Mouse (Mus musculus) neural tube, embryonic 14.5 days (tissue): ENCODE data around the gene Nexmif. TPM values are rescaled to one million over a fixed set of nuclear protein-coding genes. Genes with fewer than 3 reads are reported as not detected.

ENCODE experiments used
- ATAC-seq: fragments of 200-750 bp; cut with Nextera tagmentation; 2 replicates; pipeline ENCODE4 v1.8.0; 2017; ENCODE audit warnings: low read depth, mild to moderate bottlenecking, moderate TSS enrichment, moderate library complexity
- H3K27ac ChIP-seq: fragments of 300-500 bp; sonication (generic); 2 replicates; pipeline ENCODE4 v1.5.1; 2014; ENCODE audit warnings: low read depth, mild to moderate bottlenecking, control low read depth, low read length, moderate library complexity, mixed read lengths
- H3K27me3 ChIP-seq: fragments of 300-500 bp; sonication (generic); 2 replicates; pipeline ENCODE4 v1.6.1; 2014; ENCODE audit warnings: low read length; ENCODE audit not compliant: control insufficient read depth, insufficient read depth
- H3K36me3 ChIP-seq: fragments of 300-500 bp; sonication (generic); 2 replicates; pipeline ENCODE4 v1.6.1; 2014; ENCODE audit warnings: low read length, mixed read lengths; ENCODE audit not compliant: control insufficient read depth, insufficient read depth
- H3K4me1 ChIP-seq: fragments of 300-500 bp; sonication (generic); 2 replicates; pipeline ENCODE4 v1.6.1; 2014; ENCODE audit warnings: low read length; ENCODE audit not compliant: control insufficient read depth, insufficient read depth
- H3K4me2 ChIP-seq: fragments of 300-500 bp; sonication (generic); 2 replicates; pipeline ENCODE4 v1.6.1; 2014; ENCODE audit warnings: mild to moderate bottlenecking, low read depth, low read length, control low read depth
- H3K4me3 ChIP-seq: fragments of 300-500 bp; sonication (generic); 2 replicates; pipeline ENCODE4 v1.5.1; 2014; ENCODE audit warnings: low read depth, low read length, control low read depth, mixed read lengths
- H3K9ac ChIP-seq: fragments of 300-500 bp; sonication (generic); replicated peaks from 2 replicates; pipeline ENCODE4 v1.6.1; 2014; ENCODE audit warnings: low read depth, mild to moderate bottlenecking, control low read depth, low read length, mixed read lengths
- H3K9me3 ChIP-seq: fragments of 300-500 bp; sonication (generic); 2 replicates; pipeline ENCODE4 v1.6.1; 2016; ENCODE audit warnings: low read length; ENCODE audit not compliant: control insufficient read depth
- WGBS: fragments of 180-500 bp; shearing (Covaris S2); extraction: QIAGEN DNeasy Blood & Tissue Kit; methylation state at CpG from one replicate; pipeline ENCODE4 v1.1.7; 2014; 5-methylcytosine and 5-hydroxymethylcytosine counted together
- polyA plus RNA-seq: library from polyadenylated mRNA; unstranded; fragments of >200 nt; fragmentation: Nextera tagmentation; extraction: Ambion mirVana; gene quantifications from 2 replicates; pipeline ENCODE4 v1.2.1, GENCODE M21; 2014

Gene Nexmif
- polyA plus RNA-seq, result 16.3 and 19.4 TPM in 2 replicates

GRCm38 (mm10) chrX:104200736-104201591 is at the start of gene Nexmif:
Nexmif (minus strand) TSS chrX:104201185.
- peak within 1 kb of the TSS; percentile 49 for H3K4me2 ChIP-seq
- no peaks in the 10 kb centered on the region for H3K4me1 ChIP-seq
- H3K27ac ChIP-seq, result peak within 1 kb of the TSS; percentile 92
- ATAC-seq, result peak; percentile 86
- H3K36me3 ChIP-seq, result no peaks in the 10 kb centered on the region
- H3K4me3 ChIP-seq, result peak within 1 kb of the TSS; percentile 56
- WGBS, result 9% methylated on average over 32 of the region's 70 CpGs
- peaks cover 3% of the 10 kb centered on the region; the same call in 1 of the 2 replicates for H3K27me3 ChIP-seq
- H3K9ac ChIP-seq, result peak within 1 kb of the TSS; percentile 76
- no peaks in the 10 kb centered on the region for H3K9me3 ChIP-seq

- Histone ChIP-seq H3K4me1 (no peaks in the 10 kb centered on the region), H3K4me2 (no peak overlapping the region), H3K36me3 (no peaks in the 10 kb centered on the region), H3K27me3 (no peaks in the 10 kb centered on the region), H3K9me3 (no peaks in the 10 kb centered on the region), H3K27ac (no peak overlapping the region), H3K4me3 (no peak overlapping the region), H3K9ac (no peak overlapping the region)
- 73% methylated on average over 2 of the region's 2 CpGs for WGBS
- ATAC-seq, result no peak
Measured at GRCm38 (mm10) chrX:104208701-104209100, 7.7 kb upstream of the Nexmif start.

GRCm38 (mm10) chrX:104201592-104202139 is 681 bp upstream of the Nexmif start:
- Histone ChIP-seq H3K36me3 (no peaks in the 10 kb centered on the region), H3K4me2 (peak overlapping the region; percentile 49), H3K9me3 (no peaks in the 10 kb centered on the region), H3K4me3 (peak overlapping the region; percentile 56), H3K27me3 (peaks cover 3% of the 10 kb centered on the region; the same call in 1 of the 2 replicates), H3K27ac (peak overlapping the region; percentile 92), H3K4me1 (no peaks in the 10 kb centered on the region), H3K9ac (peak overlapping the region; percentile 76)
- 28% methylated on average over 19 of the region's 21 CpGs for WGBS
- ATAC-seq, result peak; percentile 52; the same call in 1 of the 2 replicates

GRCm38 (mm10) chrX:104200388-104200735 is 623 bp downstream of the Nexmif start:
- peak overlapping the region; percentile 56 for H3K4me3 ChIP-seq
- H3K36me3 ChIP-seq, result no peaks in the 10 kb centered on the region
- WGBS, result 40% methylated on average over 1 of the region's 37 CpGs
- no peaks in the 10 kb centered on the region for H3K9me3 ChIP-seq
- H3K4me2 ChIP-seq, result peak overlapping the region; percentile 49
- peaks cover 3% of the 10 kb centered on the region; the same call in 1 of the 2 replicates for H3K27me3 ChIP-seq
- H3K4me1 ChIP-seq, result no peaks in the 10 kb centered on the region
- peak overlapping the region; percentile 92 for H3K27ac ChIP-seq
- ATAC-seq, result peak; percentile 75
- peak overlapping the region; percentile 76 for H3K9ac ChIP-seq

- peak; percentile 25 for ATAC-seq
- Histone ChIP-seq H3K27me3 (peaks cover 3% of the 10 kb centered on the region; the same call in 1 of the 2 replicates), H3K4me1 (no peaks in the 10 kb centered on the region), H3K9me3 (no peaks in the 10 kb centered on the region), H3K27ac (peak overlapping the region; percentile 92), H3K9ac (peak overlapping the region; percentile 76), H3K36me3 (no peaks in the 10 kb centered on the region), H3K4me2 (peak overlapping the region; percentile 49), H3K4me3 (peak overlapping the region; percentile 56)
- 40% methylated on average over 22 of the region's 100 CpGs for WGBS
Measured at GRCm38 (mm10) chrX:104199611-104200387, 1.2 kb downstream of the Nexmif start.

- no peak overlapping the region for H3K27ac ChIP-seq
- ATAC-seq, result no peak
- 45% methylated on average over 5 of the region's 5 CpGs for WGBS
- H3K36me3 ChIP-seq, result no peaks in the 10 kb centered on the region
- H3K9ac ChIP-seq, result peak overlapping the region; percentile 76; the same call in 1 of the 2 replicates
- H3K4me1 ChIP-seq, result no peaks in the 10 kb centered on the region
- peak overlapping the region; percentile 49 for H3K4me2 ChIP-seq
- H3K4me3 ChIP-seq, result peak overlapping the region; percentile 56
- peaks cover 3% of the 10 kb centered on the region; the same call in 1 of the 2 replicates for H3K27me3 ChIP-seq
- no peaks in the 10 kb centered on the region for H3K9me3 ChIP-seq
Measured at GRCm38 (mm10) chrX:104199070-104199469, 1.9 kb downstream of the Nexmif start.

GRCm38 (mm10) chrX:104196561-104196960 is 4.4 kb downstream of the Nexmif start:
- Histone ChIP-seq H3K9ac (no peak overlapping the region), H3K4me3 (no peak overlapping the region), H3K27ac (no peak overlapping the region), H3K27me3 (peaks cover 3% of the 10 kb centered on the region; the same call in 1 of the 2 replicates), H3K4me2 (no peak overlapping the region), H3K9me3 (no peaks in the 10 kb centered on the region), H3K36me3 (no peaks in the 10 kb centered on the region), H3K4me1 (no peaks in the 10 kb centered on the region)
- no peak for ATAC-seq
- 54% methylated on average over 5 of the region's 5 CpGs for WGBS

GRCm38 (mm10) chrX:104179257-104179656 is 21.7 kb downstream of the Nexmif start:
- H3K27ac ChIP-seq, result no peak overlapping the region
- H3K9me3 ChIP-seq, result no peaks in the 10 kb centered on the region
- ATAC-seq, result no peak
- no peaks in the 10 kb centered on the region for H3K4me1 ChIP-seq
- H3K27me3 ChIP-seq, result no peaks in the 10 kb centered on the region
- H3K4me3 ChIP-seq, result no peak overlapping the region
- WGBS, result 21% methylated on average over 2 of the region's 2 CpGs
- H3K36me3 ChIP-seq, result no peaks in the 10 kb centered on the region
- H3K4me2 ChIP-seq, result no peak overlapping the region
- no peak overlapping the region for H3K9ac ChIP-seq
